13 mouse cellular contexts compared by ENCODE assay signal in genomic region chr8:78813021-78813420, GRCm38 (mm10). TPM values are rescaled to one million over a fixed set of nuclear protein-coding genes. Genes with fewer than 3 reads are reported as not detected.
DNase-seq lines count a peak whose midpoint lies in the region; ATAC-seq and TF ChIP-seq lines count a peak whose summit lies in the region.
"Had no signal": no experiment of that assay in that cellular context is flagged by ENCODE, and none has a peak within 500 bp of the region (broad histone marks: within the 10 kb centered on the region; RNA-seq: fewer than 3 reads in every experiment).

No protein-coding gene starts in this region.

- H3K27me3 ChIP-seq in kidney, embryonic 14.5 days (ENCODE audit: control insufficient read depth, insufficient read depth, low read length): no peaks in the 10 kb centered on the region
- no peaks in the 10 kb centered on the region for H3K27me3 ChIP-seq in forebrain, embryonic 16.5 days (replicated peaks; ENCODE audit: control insufficient read depth, insufficient read depth, low read length)

- 65% methylated on average over 9 of the region's 9 CpGs for WGBS in kidney, embryonic 14.5 days
- WGBS in forebrain, embryonic 16.5 days: 75% methylated on average over 9 of the region's 9 CpGs

- ATAC-seq in kidney, embryonic 14.5 days (ENCODE audit: low FRiP score, low TSS enrichment): 0 out of 2 replicates have a peak, but pooled peaks have one; percentile 24
- ATAC-seq in forebrain, embryonic 16.5 days: no peak
- ATAC-seq: inflammation-experienced regulatory T-cells, adult 6 months had no signal

- peak overlapping the region; percentile 89 for H3K27ac ChIP-seq in gastrocnemius, adult 2 months
- H3K27ac ChIP-seq in kidney, embryonic 14.5 days (ENCODE audit: low read depth, low read length): 0 out of 2 replicates have a peak overlapping the region, but pooled peaks have one; percentile 2
- H3K27ac ChIP-seq in forebrain, embryonic 16.5 days (ENCODE audit: low read length): no peak overlapping the region
- H3K27ac ChIP-seq: heart, embryonic 10.5 days had no signal

- no peak overlapping the region for H3K9ac ChIP-seq in kidney, embryonic 14.5 days (ENCODE audit: low read depth, low read length)
- no peak overlapping the region for H3K9ac ChIP-seq in forebrain, embryonic 16.5 days (replicated peaks; ENCODE audit: low read depth, low read length)

- intact Hi-C loops in heart, postnatal 36 days (cut with DNase I): no loop called here
- intact Hi-C loops in gastrocnemius, adult 2 months (cut with DNase I): loop anchor here (5.0 kb wide), 1 partner anchor 71 kb away; no protein-coding TSS in a partner anchor

- no peaks in the 10 kb centered on the region for H3K4me1 ChIP-seq in kidney, embryonic 14.5 days (ENCODE audit: control insufficient read depth, insufficient read depth, low read length)
- peaks cover 7% of the 10 kb centered on the region for H3K4me1 ChIP-seq in forebrain, embryonic 16.5 days (replicated peaks; ENCODE audit: control insufficient read depth, insufficient read depth, low read length)
- H3K4me1 ChIP-seq: heart, embryonic 10.5 days had no signal

- no peak overlapping the region for H3K4me2 ChIP-seq in kidney, embryonic 14.5 days (replicated peaks; ENCODE audit: low read depth, low read length)
- no peak overlapping the region for H3K4me2 ChIP-seq in forebrain, embryonic 16.5 days (ENCODE audit: low read length)

- H3K36me3 ChIP-seq in kidney, embryonic 14.5 days (ENCODE audit: control insufficient read depth, insufficient read depth, low read length): peaks cover 50% of the 10 kb centered on the region
- H3K36me3 ChIP-seq in forebrain, embryonic 16.5 days (ENCODE audit: control insufficient read depth, insufficient read depth): 0 out of 2 replicates have a peak, but pooled peaks cover 5% of the 10 kb centered on the region

- peak; percentile 58 for DNase-seq in heart, adult 11 months
- no peak for DNase-seq in heart, postnatal 36 days
- peak; percentile 63 for DNase-seq in gastrocnemius, adult 2 months
- DNase-seq in skeletal muscle tissue, adult 2 months (ENCODE audit: low read depth, low spot score): peak; percentile 65
- no peak for DNase-seq in frontal cortex, adult 2 months (ENCODE audit: extremely low spot score in 1 of 2, low spot score in 1 of 2)
- DNase-seq in right cerebral cortex, adult 18-20 months: no peak
- DNase-seq: adrenal gland, postnatal 25 days; lung, adult 18-20 months; right cerebral cortex, postnatal 4 days had no signal

- H3K4me3 ChIP-seq in gastrocnemius, adult 2 months: peak overlapping the region; percentile 71
- no peak overlapping the region for H3K4me3 ChIP-seq in kidney, embryonic 14.5 days (ENCODE audit: low read length)
- H3K4me3 ChIP-seq in forebrain, embryonic 16.5 days (replicated peaks; ENCODE audit: low read length): no peak overlapping the region
- H3K4me3 ChIP-seq: heart, embryonic 10.5 days had no signal

- H3K9me3 ChIP-seq in kidney, embryonic 14.5 days (ENCODE audit: control insufficient read depth, low read length): no peaks in the 10 kb centered on the region
- H3K9me3 ChIP-seq in forebrain, embryonic 16.5 days (ENCODE audit: control insufficient read depth, low read length): no peaks in the 10 kb centered on the region
- H3K9me3 ChIP-seq: heart, embryonic 10.5 days had no signal

- no peak for TF ChIP-seq CTCF in gastrocnemius, adult 2 months (IDR thresholded peaks at IDR 0.05)

RNA-seq across cellular contexts. Expression of gene Lsm6, which starts 7.9 kb away (rescaled TPM):
- total RNA-seq in heart, postnatal 36 days (2021): 10 to 100 TPM; 52.9 to 58.4 TPM
- total RNA-seq in gastrocnemius, adult 2 months (2021): 100 to 1,000 TPM in 1 of 2 experiments, 10 to 100 TPM in 1; 75.0 to 107 TPM
- polyA plus RNA-seq in kidney, embryonic 14.5 days (2014; fragmentation: Nextera tagmentation; extraction: Ambion mirVana): 237 and 312 TPM in 2 replicates
- 75.4 and 86.7 TPM in 2 replicates for polyA plus RNA-seq in frontal cortex, adult 2 months (2012; rRNA removed)
- polyA plus RNA-seq in forebrain, embryonic 16.5 days (2015; fragmentation: Nextera tagmentation; extraction: Ambion mirVana): 146 and 152 TPM in 2 replicates

Comparison
In these comparisons a context has a peak if more than half of its experiments do, and no peak if none do; other contexts are left out.
1. DNase-seq: peak in heart, adult 11 months (single experiment), gastrocnemius, adult 2 months (single experiment) and skeletal muscle tissue, adult 2 months (single experiment); none in heart, postnatal 36 days (0 of 2), frontal cortex, adult 2 months (0 of 2) and right cerebral cortex, adult 18-20 months (single experiment).